Mouse (Mus musculus): ENCODE measurements around the gene Atp4a. TPM values are rescaled to one million over a fixed set of nuclear protein-coding genes. Genes with fewer than 3 reads are reported as not detected.
A peak's percentile ranks its signal among the peaks of the same experiment; 100 is the strongest.

Atp4a gene
- polyA plus RNA-seq, 1 experiment from 2014 or later, result 0.65 TPM

- 76% methylated on average over 6 of the region's 6 CpGs for WGBS
- peak; percentile 5 for DNase-seq (ENCODE audit: low spot score)
Observed at GRCm38 (mm10) chr7:30688325-30688724, 23.7 kb upstream of the Atp4a start.

GRCm38 (mm10) chr7:30698101-30698500, 13.9 kb upstream of the Atp4a start:
- WGBS, result 59% methylated on average over 5 of the region's 5 CpGs
- DNase-seq (ENCODE audit: low spot score) (no peak), ATAC-seq (ENCODE audit: low FRiP score) (no peak)
- Histone ChIP-seq H3K9ac (ENCODE audit: low read depth, low read length) (no peak overlapping the region), H3K27me3 (ENCODE audit: control insufficient read depth, insufficient read depth, low read length) (no peaks in the 10 kb centered on the region), H3K36me3 (ENCODE audit: control insufficient read depth, insufficient read depth, low read length) (no peaks in the 10 kb centered on the region), H3K4me1 (replicated peaks; ENCODE audit: control insufficient read depth, insufficient read depth, low read length) (no peaks in the 10 kb centered on the region), H3K9me3 (ENCODE audit: control insufficient read depth, low read length) (no peaks in the 10 kb centered on the region), H3K27ac (ENCODE audit: low read depth, low read length) (no peak overlapping the region), H3K4me2 (replicated peaks; ENCODE audit: low read depth, low read length) (no peak overlapping the region), H3K4me3 (ENCODE audit: low read depth, low read length) (no peak overlapping the region)

More at GRCm38 (mm10) chr7:30688325-30688724, 23.7 kb upstream of the Atp4a start:
- Histone ChIP-seq H3K4me2 (replicated peaks; ENCODE audit: low read depth, low read length) (no peak overlapping the region), H3K4me3 (ENCODE audit: low read depth, low read length) (no peak overlapping the region), H3K27me3 (ENCODE audit: control insufficient read depth, insufficient read depth, low read length) (peaks cover 9% of the 10 kb centered on the region; the same call in 1 of the 2 replicates), H3K27ac (ENCODE audit: low read depth, low read length) (no peak overlapping the region), H3K4me1 (replicated peaks; ENCODE audit: control insufficient read depth, insufficient read depth, low read length) (no peaks in the 10 kb centered on the region), H3K9me3 (ENCODE audit: control insufficient read depth, low read length) (no peaks in the 10 kb centered on the region), H3K9ac (ENCODE audit: low read depth, low read length) (no peak overlapping the region), H3K36me3 (ENCODE audit: control insufficient read depth, insufficient read depth, low read length) (no peaks in the 10 kb centered on the region)
- no peak for ATAC-seq (ENCODE audit: low FRiP score)

- H3K4me3 ChIP-seq (ENCODE audit: low read depth, low read length), result no peak within 1 kb of the TSS
- no peak within 1 kb of the TSS for H3K4me2 ChIP-seq (replicated peaks; ENCODE audit: low read depth, low read length)
- no peaks in the 10 kb centered on the region for H3K36me3 ChIP-seq (ENCODE audit: control insufficient read depth, insufficient read depth, low read length)
- 41% methylated on average over 9 of the region's 9 CpGs for WGBS
- DNase-seq (ENCODE audit: low spot score) (peak; percentile 15), ATAC-seq (ENCODE audit: low FRiP score) (no peak)
- no peak within 1 kb of the TSS for H3K27ac ChIP-seq (ENCODE audit: low read depth, low read length)
- no peaks in the 10 kb centered on the region for H3K4me1 ChIP-seq (replicated peaks; ENCODE audit: control insufficient read depth, insufficient read depth, low read length)
- H3K27me3 ChIP-seq (ENCODE audit: control insufficient read depth, insufficient read depth, low read length), result no peaks in the 10 kb centered on the region
- no peaks in the 10 kb centered on the region for H3K9me3 ChIP-seq (ENCODE audit: control insufficient read depth, low read length)
- H3K9ac ChIP-seq (ENCODE audit: low read depth, low read length), result no peak within 1 kb of the TSS
Observed at GRCm38 (mm10) chr7:30698589-30698988, 13.4 kb upstream of the Atp4a start, which contains the start of gene 2200002J24Rik. Gene 2200002J24Rik (plus strand): TSS chr7:30698926.

- no peak for DNase-seq (ENCODE audit: low spot score)
- Histone ChIP-seq H3K4me2 (replicated peaks; ENCODE audit: low read depth, low read length) (no peak overlapping the region), H3K4me3 (ENCODE audit: low read depth, low read length) (no peak overlapping the region), H3K4me1 (replicated peaks; ENCODE audit: control insufficient read depth, insufficient read depth, low read length) (no peaks in the 10 kb centered on the region), H3K9me3 (ENCODE audit: control insufficient read depth, low read length) (no peaks in the 10 kb centered on the region), H3K9ac (ENCODE audit: low read depth, low read length) (no peak overlapping the region), H3K27me3 (ENCODE audit: control insufficient read depth, insufficient read depth, low read length) (no peaks in the 10 kb centered on the region), H3K36me3 (ENCODE audit: control insufficient read depth, insufficient read depth, low read length) (no peaks in the 10 kb centered on the region), H3K27ac (ENCODE audit: low read depth, low read length) (no peak overlapping the region)
- no peak for ATAC-seq (ENCODE audit: low FRiP score)
- whole genome bisulfite sequencing, result 81% methylated on average over 8 of the region's 8 CpGs
Observed at GRCm38 (mm10) chr7:30706214-30706882, 5.7 kb upstream of the Atp4a start.

GRCm38 (mm10) chr7:30707441-30707840, 4.6 kb upstream of the Atp4a start:
- ATAC-seq (ENCODE audit: low FRiP score) (no peak), DNase-seq (ENCODE audit: low spot score) (no peak)
- Histone ChIP-seq H3K9ac (ENCODE audit: low read depth, low read length) (no peak overlapping the region), H3K9me3 (ENCODE audit: control insufficient read depth, low read length) (no peaks in the 10 kb centered on the region), H3K27ac (ENCODE audit: low read depth, low read length) (no peak overlapping the region), H3K36me3 (ENCODE audit: control insufficient read depth, insufficient read depth, low read length) (no peaks in the 10 kb centered on the region), H3K4me3 (ENCODE audit: low read depth, low read length) (no peak overlapping the region), H3K4me1 (replicated peaks; ENCODE audit: control insufficient read depth, insufficient read depth, low read length) (no peaks in the 10 kb centered on the region), H3K27me3 (ENCODE audit: control insufficient read depth, insufficient read depth, low read length) (no peaks in the 10 kb centered on the region), H3K4me2 (replicated peaks; ENCODE audit: low read depth, low read length) (no peak overlapping the region)
- WGBS, result 88% methylated on average over 1 of the region's 1 CpGs

GRCm38 (mm10) chr7:30717006-30717715, 5.2 kb downstream of the Atp4a start:
- 3% methylated on average over 43 of the region's 43 CpGs for WGBS
- Histone ChIP-seq H3K27me3 (ENCODE audit: control insufficient read depth, insufficient read depth, low read length) (peaks cover 9% of the 10 kb centered on the region), H3K4me1 (replicated peaks; ENCODE audit: control insufficient read depth, insufficient read depth, low read length) (peaks cover 4% of the 10 kb centered on the region; the same call in 1 of the 2 replicates), H3K36me3 (ENCODE audit: control insufficient read depth, insufficient read depth, low read length) (no peaks in the 10 kb centered on the region), H3K27ac (ENCODE audit: low read depth, low read length) (no peak overlapping the region), H3K9ac (ENCODE audit: low read depth, low read length) (0 out of 2 replicates have a peak overlapping the region, but pooled peaks have one; percentile 19), H3K9me3 (ENCODE audit: control insufficient read depth, low read length) (no peaks in the 10 kb centered on the region), H3K4me2 (replicated peaks; ENCODE audit: low read depth, low read length) (peak overlapping the region; percentile 53), H3K4me3 (ENCODE audit: low read depth, low read length) (peak overlapping the region; percentile 28)
- peak; percentile 94 for ATAC-seq (ENCODE audit: low FRiP score)
- peak; percentile 89 for DNase-seq (ENCODE audit: low spot score)

- H3K9ac ChIP-seq (ENCODE audit: low read depth, low read length), result 0 out of 2 replicates have a peak overlapping the region, but pooled peaks have one; percentile 19
- H3K27ac ChIP-seq (ENCODE audit: low read depth, low read length), result no peak overlapping the region
- WGBS, result 13% methylated on average over 14 of the region's 14 CpGs
- no peak for DNase-seq (ENCODE audit: low spot score)
- peak overlapping the region; percentile 53 for H3K4me2 ChIP-seq (replicated peaks; ENCODE audit: low read depth, low read length)
- H3K4me3 ChIP-seq (ENCODE audit: low read depth, low read length), result peak overlapping the region; percentile 28
- no peaks in the 10 kb centered on the region for H3K36me3 ChIP-seq (ENCODE audit: control insufficient read depth, insufficient read depth, low read length)
- peaks cover 9% of the 10 kb centered on the region for H3K27me3 ChIP-seq (ENCODE audit: control insufficient read depth, insufficient read depth, low read length)
- peak; percentile 68; the same call in 1 of the 2 replicates for ATAC-seq (ENCODE audit: low FRiP score)
- no peaks in the 10 kb centered on the region for H3K9me3 ChIP-seq (ENCODE audit: control insufficient read depth, low read length)
- peaks cover 4% of the 10 kb centered on the region; the same call in 1 of the 2 replicates for H3K4me1 ChIP-seq (replicated peaks; ENCODE audit: control insufficient read depth, insufficient read depth, low read length)
Observed at GRCm38 (mm10) chr7:30717716-30718046, 5.7 kb downstream of the Atp4a start.

GRCm38 (mm10) chr7:30719669-30720068, 7.7 kb downstream of the Atp4a start:
- Histone ChIP-seq H3K9ac (ENCODE audit: low read depth, low read length) (no peak overlapping the region), H3K4me2 (replicated peaks; ENCODE audit: low read depth, low read length) (no peak overlapping the region), H3K4me3 (ENCODE audit: low read depth, low read length) (no peak overlapping the region), H3K36me3 (ENCODE audit: control insufficient read depth, insufficient read depth, low read length) (no peaks in the 10 kb centered on the region), H3K4me1 (replicated peaks; ENCODE audit: control insufficient read depth, insufficient read depth, low read length) (peaks cover 4% of the 10 kb centered on the region; the same call in 1 of the 2 replicates), H3K27ac (ENCODE audit: low read depth, low read length) (no peak overlapping the region), H3K9me3 (ENCODE audit: control insufficient read depth, low read length) (no peaks in the 10 kb centered on the region), H3K27me3 (ENCODE audit: control insufficient read depth, insufficient read depth, low read length) (peaks cover 9% of the 10 kb centered on the region)
- no peak for DNase-seq (ENCODE audit: low spot score)
- ATAC-seq (ENCODE audit: low FRiP score), result no peak
- 90% methylated on average over 5 of the region's 5 CpGs for WGBS

All from hindbrain, embryonic 11.5 days (tissue).